Mouse (Mus musculus) ovary, postnatal 14 days (tissue): ENCODE results near the gene Iqce.

Source experiments
- DNase-seq: peaks from one replicate; pipeline ENCODE4 v3.0.0; 2022; ENCODE audit warnings: low spot score

Iqce gene

DNA sequence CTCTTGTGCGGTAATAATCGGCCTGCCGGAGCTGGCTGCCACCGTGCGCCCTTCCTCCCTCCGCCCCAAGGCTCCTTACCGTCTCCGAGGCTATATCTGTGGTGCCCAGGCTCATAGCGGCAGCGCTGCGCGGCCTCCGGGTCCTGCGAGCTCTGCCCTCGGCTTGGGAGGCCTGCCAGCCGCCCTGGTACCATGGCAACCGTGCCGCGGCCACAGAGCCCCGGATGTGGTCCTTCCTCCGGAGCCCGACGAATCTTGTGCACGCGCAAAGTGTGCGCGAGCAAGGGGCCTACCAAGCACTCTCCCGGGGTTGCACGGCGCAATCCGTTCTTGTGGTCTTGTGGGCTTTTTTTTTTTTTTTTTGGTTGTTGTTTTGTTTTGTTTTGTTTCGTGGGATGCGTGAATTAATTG lies at the start of gene Iqce:
TSS of gene Iqce (minus strand) at position 276 of the 411 bp plus-strand sequence.
- peak; percentile 98 for DNase-seq

- DNase-seq: peak; percentile 46
Measured at GRCm38 (mm10) chr5:140750925-140751324, 48.7 kb upstream of the Iqce start.

DNA sequence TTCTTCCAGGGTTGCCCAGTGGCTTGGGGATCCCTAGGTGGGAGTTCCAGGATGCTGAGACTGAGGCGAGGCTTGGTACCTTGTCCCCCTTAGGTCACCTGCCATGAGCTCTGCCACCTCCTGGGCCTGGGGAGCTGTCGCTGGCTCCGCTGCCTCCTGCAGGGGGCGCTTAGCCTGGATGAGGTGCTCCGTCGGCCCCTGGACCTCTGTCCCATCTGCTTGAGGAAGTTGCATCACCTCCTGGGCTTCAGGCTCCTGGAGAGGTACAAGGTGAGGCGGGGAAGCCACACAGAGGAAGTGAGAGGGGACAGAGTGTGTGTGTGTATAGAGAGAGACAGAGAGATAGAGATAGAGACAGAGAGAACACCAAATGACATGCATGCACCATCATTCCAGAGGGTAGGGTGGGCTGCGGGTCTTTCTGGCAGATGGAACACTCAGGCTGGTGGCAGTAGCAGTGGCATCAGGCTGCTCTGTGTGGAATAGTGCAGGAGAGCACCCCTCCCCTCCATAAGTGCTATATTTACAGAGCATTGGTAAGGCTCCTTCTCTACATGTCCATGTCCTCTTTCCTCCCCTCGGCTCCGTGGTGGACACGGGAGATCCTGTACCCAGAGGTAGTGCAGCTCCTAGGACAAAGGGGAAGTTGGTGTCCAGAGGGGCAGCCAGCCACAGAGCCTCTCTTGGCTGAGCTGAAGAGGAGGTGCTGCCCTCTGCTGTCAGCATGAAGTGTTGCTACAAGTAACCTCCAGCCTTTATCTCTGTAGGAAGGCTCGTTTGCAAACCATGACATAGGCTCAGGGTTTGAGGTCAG lies 47.1 kb upstream of the Iqce start:
- peak; percentile 66 for DNase-seq

GRCm38 (mm10) chr5:140748425-140748824 lies 46.2 kb upstream of the Iqce start:
- DNase-seq: no peak

- no peak for DNase-seq
Measured at GRCm38 (mm10) chr5:140743706-140744131, 41.5 kb upstream of the Iqce start.

DNA sequence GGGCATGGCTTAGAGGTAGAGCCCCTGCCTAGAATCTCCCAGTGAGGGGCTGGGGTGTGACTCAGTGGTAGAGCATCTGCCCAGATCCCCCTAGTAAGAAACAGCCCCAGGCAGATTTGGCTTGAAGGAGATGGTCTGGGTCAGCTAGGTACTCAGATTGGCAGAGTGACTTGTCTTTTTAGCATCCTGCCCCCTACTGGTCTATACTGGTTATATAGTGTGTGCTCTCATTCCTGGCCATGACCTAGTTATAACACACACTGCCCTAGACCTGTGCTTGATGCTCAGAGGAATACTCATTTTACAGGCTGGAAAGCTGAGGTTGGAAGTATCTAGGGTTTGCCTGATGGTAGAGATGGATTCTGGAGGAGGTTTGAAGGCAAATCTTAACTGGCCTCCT lies 39.7 kb upstream of the Iqce start:
- DNase-seq: no peak

DNA sequence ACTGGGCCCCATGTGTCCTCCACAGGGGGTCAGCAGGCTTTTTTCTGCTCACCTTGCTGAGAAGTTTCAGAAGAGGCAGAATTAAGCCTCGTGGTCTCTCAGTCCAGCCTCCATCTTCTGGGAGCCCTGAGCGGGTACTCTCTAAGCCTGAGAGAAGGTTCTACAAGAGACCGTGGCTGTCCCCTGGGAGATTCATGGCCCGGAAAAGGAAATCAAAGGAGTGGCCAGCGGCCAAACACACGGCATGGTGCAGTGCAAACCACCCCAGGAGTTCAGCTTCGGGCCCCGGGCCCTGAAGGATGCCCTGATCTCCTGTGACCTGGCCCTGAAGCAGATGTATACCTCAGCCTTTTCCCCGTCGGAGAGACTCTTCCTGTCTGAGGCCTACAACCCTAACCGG lies 38.9 kb upstream of the Iqce start:
- no peak for DNase-seq

- DNase-seq: no peak
Measured at GRCm38 (mm10) chr5:140739813-140740212, 37.6 kb upstream of the Iqce start.

- no peak for DNase-seq
Measured at GRCm38 (mm10) chr5:140736166-140736565, 34.0 kb upstream of the Iqce start.

GRCm38 (mm10) chr5:140735297-140735696 lies 33.1 kb upstream of the Iqce start:
- DNase-seq: no peak

DNA sequence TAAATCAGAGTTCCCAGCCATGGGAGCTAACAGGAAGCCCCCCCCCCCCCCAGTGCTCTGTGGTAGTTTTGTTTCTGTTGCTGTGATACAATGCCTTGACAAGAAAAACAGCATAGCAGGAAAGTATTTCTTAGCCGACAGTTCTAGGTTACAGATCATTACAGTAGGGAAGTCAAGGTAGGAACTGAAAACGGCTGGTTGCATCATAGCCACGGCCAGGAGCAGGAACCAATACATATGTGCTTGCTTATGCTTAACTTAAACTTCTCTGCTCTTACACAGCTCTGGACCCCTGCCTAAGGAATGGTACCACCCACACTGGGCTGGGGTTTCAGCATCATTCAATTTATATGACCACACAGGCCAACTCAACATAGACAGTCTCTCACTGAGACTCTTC lies 31.2 kb upstream of the Iqce start:
- DNase-seq: no peak

DNA sequence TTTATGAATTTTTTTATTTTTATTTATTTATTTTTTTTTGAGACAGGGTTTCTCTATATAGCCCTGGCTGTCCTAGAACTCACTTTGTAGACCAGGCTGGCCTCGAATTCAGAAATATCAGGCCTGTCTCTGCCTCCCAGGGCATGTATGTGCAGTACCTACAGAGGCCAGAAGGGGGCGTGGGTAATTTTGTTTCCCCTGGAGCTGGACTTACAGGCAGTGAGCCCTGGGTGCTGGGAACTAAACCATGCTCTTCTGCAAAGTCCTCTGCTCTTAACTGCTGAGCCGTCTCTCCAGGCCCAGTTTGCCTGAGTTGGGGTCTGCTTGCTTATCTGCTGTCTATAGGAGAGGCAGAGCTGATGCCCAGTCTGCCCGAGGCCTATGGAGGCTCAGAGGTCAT lies 30.0 kb upstream of the Iqce start:
- no peak for DNase-seq

DNA sequence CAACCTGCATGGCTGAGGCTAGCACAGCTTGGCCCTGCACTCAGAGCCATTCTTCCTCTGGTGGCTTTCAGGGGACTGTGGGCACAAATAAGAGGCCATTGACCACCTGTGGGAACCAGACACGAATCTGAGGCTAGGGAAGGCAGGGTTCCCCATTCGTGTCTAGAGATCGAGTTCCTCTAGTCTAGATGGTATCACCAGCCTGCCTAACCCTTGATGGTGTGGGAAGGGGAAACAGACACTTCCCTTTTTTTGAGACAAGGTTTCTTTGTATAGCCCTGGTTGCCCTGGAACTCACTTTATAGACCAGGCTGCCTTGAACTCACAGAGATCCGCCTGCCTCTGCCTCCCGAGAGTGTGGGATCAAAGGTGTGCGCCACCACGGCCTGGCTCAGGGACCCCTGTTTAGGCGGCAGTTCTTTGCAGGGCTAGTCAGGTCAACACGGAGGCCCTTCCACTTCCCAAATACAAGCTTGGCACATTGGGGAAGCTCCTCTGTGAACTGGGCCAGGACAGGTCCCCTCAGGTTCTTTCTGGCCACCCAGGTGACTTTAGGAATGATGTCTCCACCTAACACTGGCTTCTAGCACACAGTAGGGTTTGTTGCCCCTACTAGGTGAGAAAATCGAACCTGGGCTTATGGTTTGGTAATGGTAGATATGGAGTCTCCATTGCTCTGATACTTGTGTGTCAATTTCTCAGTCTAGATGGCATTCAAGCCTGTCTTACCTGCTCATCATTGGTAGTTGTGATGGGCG lies 29.0 kb upstream of the Iqce start:
- no peak for DNase-seq

DNA sequence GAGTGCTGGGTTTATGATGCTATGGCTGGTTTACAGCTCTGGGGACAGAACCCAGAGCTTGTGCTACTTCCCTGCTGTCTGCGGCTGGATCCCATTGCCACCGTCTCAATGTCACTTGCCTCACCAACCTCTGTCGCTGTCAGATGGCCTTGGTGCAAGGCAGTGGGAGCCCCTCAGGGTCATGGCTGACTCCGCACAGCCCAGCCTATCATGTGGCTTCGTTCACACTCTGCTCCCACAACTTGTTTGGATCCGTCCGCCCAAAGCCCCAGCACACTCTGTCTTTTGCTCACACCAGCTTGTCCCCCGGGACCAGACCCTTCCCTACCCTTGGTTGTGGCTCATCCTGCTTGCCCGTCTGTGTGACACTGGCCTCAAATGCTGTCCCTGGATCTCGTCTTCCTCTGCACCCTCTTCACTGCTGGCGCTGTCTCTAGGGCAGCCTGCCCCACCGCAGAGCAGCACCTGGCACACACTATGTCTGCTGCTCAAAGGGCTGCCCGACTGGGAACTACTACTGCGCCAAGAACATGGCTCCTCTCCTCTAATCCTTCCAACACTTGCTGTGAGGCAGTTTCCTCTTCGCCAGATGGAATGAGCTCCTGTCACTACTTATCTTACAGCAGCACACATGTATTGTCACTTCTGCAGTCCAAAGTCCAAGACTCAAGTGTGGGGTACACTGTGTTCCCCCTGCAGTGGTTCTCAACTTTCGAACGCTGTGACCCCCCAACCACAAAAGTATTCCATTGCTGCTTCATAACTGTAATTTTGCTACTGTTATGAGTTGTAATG lies 25.0 kb upstream of the Iqce start:
- DNase-seq: no peak

DNA sequence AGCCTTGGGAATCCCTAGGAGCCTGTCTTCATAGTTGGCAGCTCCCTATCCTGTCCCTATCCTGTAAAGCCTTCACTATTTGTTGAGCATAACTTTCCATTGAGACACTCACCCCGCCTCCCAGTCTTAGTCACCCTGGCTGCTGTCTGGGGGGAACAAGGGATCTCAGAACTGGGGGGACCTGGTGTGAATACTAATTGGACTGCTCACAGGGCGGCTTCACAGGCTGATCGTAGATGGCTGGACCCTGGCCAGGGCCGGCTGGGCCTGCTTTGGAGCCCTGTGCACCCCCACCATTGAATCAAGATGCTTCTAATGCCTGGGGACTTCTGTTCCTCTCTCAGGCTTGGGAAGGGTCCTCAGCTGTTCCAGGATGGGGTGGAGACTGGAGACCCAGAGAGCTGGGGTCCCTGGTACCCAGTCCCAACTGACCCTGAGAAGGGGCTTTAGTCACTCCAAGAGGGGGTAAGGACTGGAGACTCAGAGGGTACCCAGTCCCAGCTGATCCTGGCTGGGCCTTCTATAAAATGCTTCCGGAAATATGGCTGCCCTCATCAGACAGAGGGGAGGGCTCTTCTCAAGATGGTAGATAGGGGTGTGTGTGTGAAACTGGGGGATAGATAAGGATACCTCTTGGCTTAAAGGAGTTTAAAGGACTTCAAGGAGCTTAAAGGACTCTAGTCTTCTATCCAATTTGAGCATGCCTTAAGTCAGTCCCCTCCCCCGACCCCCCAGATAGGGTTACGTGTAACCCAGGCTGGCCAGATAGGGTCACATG lies 24.1 kb upstream of the Iqce start:
- DNase-seq: no peak

DNA sequence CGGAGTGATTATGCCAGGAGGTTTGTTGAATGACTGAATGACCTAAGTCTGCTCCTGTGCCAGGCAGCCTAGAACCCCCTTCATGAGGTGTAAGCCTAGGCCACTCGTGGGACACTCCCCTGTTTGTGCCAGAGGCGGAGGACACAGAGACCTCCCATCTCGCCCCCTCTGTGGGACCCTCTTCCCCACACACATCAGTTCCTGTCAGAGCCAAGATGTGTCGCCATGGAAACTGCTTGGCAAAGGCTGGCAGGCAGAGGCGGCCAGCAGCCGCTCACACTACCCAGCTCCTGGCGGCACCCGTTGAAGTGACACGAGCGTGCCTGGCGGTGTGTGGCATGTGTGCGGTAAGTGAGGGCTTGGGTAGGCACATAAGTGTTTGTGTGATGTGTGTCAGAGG lies 21.6 kb upstream of the Iqce start, which contains the start of gene Amz1:
TSS of gene Amz1 (plus strand) at position 306 of the 400 bp plus-strand sequence.
- no peak for DNase-seq

- no peak for DNase-seq
Measured at GRCm38 (mm10) chr5:140722121-140722520, 19.9 kb upstream of the Iqce start.

- no peak for DNase-seq
Measured at GRCm38 (mm10) chr5:140720773-140721172, 18.6 kb upstream of the Iqce start.

DNA sequence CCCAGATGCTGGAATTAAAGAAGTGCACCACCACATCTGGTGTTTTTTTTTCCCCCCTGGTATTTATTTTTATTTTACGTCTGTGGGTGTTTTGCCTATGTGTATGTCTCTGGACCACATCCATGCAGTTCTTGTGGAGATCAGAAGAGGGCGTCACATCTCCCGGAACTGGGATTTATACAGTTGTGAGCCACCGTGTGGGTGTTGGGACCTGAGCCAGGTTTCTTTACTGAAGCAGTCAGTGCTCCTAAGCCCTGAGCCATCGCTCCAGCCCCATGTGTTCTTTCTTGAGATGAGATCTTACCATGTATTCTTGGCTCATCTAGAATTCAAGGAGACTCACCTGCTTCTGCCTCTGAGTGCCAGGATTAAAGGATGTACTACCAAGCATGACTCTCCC lies 8.9 kb upstream of the Iqce start:
- no peak for DNase-seq

DNA sequence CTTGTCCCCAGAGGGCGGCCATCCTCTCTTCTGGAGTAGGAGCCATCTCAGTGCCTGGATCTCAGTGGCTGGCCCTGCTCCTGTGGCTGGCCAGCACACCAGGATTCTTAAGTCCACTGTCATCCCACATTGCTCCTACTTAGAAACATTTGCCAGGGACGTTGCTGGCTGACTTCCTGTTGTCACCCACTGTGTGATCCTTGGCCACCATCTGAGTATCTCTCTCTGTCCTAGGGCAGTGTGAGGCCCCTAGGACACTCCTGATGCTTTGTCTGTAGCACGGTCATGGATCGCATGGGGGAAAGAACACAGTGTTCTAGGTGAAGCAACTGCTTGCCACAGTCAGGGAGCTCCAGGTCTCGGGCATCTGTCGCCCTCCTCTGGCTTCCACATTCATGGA lies 8.1 kb upstream of the Iqce start:
- no peak for DNase-seq

DNA sequence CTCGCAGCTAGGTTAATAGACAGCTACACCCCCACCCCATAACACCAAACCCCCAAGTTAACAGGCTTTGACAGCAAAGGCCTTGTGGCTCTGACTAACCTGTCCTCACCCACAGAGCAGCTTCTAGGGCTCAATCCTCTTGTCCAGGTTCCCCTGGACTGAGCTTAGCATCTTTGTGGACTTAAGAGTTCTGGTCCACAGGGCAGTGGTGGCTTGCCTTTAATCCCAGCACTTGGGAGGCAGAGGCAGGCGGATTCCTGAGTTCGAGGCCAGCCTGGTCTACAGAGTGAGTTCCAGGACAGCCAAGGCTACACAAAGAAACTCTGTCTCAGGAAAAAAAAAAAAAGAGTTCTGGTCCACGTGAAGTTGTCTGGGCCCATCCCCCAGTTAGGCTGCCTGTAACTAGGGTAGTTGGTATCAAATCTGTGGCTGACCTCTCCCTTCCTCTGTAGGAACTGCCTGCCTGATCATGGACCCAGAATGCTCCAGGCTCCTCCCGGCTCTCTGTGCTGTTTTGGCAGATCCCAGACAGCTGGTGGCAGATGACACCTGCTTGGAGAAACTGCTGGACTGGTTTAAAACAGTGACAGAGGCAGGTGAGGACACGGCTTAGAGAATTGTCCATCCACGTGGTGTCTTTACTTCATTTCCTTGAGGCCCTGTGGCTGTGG lies 3.5 kb upstream of the Iqce start:
- no peak for DNase-seq
